Mouse (Mus musculus): ENCODE measurements around the gene Kif5a. TPM values are rescaled to one million over a fixed set of nuclear protein-coding genes. Genes with fewer than 3 reads are reported as not detected.

The Kif5a gene
- polyA plus RNA-seq, 1 experiment from 2014 or later = 6.7 TPM

Other genes with a start within 250 kb of the Kif5a start
- 80.4 and 80.6 TPM in 2 replicates for gene Tsfm, start 232.5 kb downstream of the Kif5a start, polyA plus RNA-seq (2015; fragmentation: Nextera tagmentation; extraction: Ambion mirVana)
- 49.4 and 49.5 TPM in 2 replicates for gene Mettl1, start 221.9 kb downstream of the Kif5a start, polyA plus RNA-seq (2015; fragmentation: Nextera tagmentation; extraction: Ambion mirVana)
- 1.3 and 1.5 TPM in 2 replicates for gene Eef1akmt3, start 221.8 kb downstream of the Kif5a start, polyA plus RNA-seq (2015; fragmentation: Nextera tagmentation; extraction: Ambion mirVana)
- 0.21 and 0.37 TPM in 2 replicates for gene Cyp27b1, start 215.1 kb downstream of the Kif5a start, polyA plus RNA-seq (2015; fragmentation: Nextera tagmentation; extraction: Ambion mirVana)
- gene March9, start 203.2 kb downstream of the Kif5a start, polyA plus RNA-seq (2015; fragmentation: Nextera tagmentation; extraction: Ambion mirVana) = 0.66 and 0.72 TPM in 2 replicates
- gene Cdk4, start 199.8 kb downstream of the Kif5a start, polyA plus RNA-seq (2015; fragmentation: Nextera tagmentation; extraction: Ambion mirVana) = 1,208 and 1,239 TPM in 2 replicates
- 158 and 177 TPM in 2 replicates for gene Tspan31, start 193.1 kb downstream of the Kif5a start, polyA plus RNA-seq (2015; fragmentation: Nextera tagmentation; extraction: Ambion mirVana)
- 0.09 and 0.62 TPM in 2 replicates for gene Agap2, start 188.1 kb downstream of the Kif5a start, polyA plus RNA-seq (2015; fragmentation: Nextera tagmentation; extraction: Ambion mirVana)
- gene Os9, start 142.2 kb downstream of the Kif5a start, polyA plus RNA-seq (2015; fragmentation: Nextera tagmentation; extraction: Ambion mirVana) = 114 and 128 TPM in 2 replicates
- gene B4galnt1, start 98.1 kb downstream of the Kif5a start, polyA plus RNA-seq (2015; fragmentation: Nextera tagmentation; extraction: Ambion mirVana) = 29.3 and 34.3 TPM in 2 replicates
- gene Slc26a10, start 82.7 kb downstream of the Kif5a start, polyA plus RNA-seq (2015; fragmentation: Nextera tagmentation; extraction: Ambion mirVana) = 1.2 and 1.4 TPM in 2 replicates
- gene Arhgef25, start 73.3 kb downstream of the Kif5a start, polyA plus RNA-seq (2015; fragmentation: Nextera tagmentation; extraction: Ambion mirVana) = 71.3 and 77.0 TPM in 2 replicates
- 68.6 and 79.4 TPM in 2 replicates for gene Dtx3, start 67.6 kb downstream of the Kif5a start, polyA plus RNA-seq (2015; fragmentation: Nextera tagmentation; extraction: Ambion mirVana)
- gene Pip4k2c, start 51.8 kb downstream of the Kif5a start, polyA plus RNA-seq (2015; fragmentation: Nextera tagmentation; extraction: Ambion mirVana) = 33.5 and 34.4 TPM in 2 replicates
- gene Dctn2, start 3.0 kb upstream of the Kif5a start, polyA plus RNA-seq (2015; fragmentation: Nextera tagmentation; extraction: Ambion mirVana) = 171 and 173 TPM in 2 replicates
- gene Mbd6, start 25.7 kb upstream of the Kif5a start, polyA plus RNA-seq (2015; fragmentation: Nextera tagmentation; extraction: Ambion mirVana) = 8.6 and 11.6 TPM in 2 replicates
- gene Mars, start 48.4 kb upstream of the Kif5a start, polyA plus RNA-seq (2015; fragmentation: Nextera tagmentation; extraction: Ambion mirVana) = 98.9 and 104 TPM in 2 replicates
- gene Arhgap9, start 58.6 kb upstream of the Kif5a start, polyA plus RNA-seq (2015; fragmentation: Nextera tagmentation; extraction: Ambion mirVana) = 4.2 and 6.6 TPM in 2 replicates
- 9.8 and 9.9 TPM in 2 replicates for gene Gli1, start 78.6 kb upstream of the Kif5a start, polyA plus RNA-seq (2015; fragmentation: Nextera tagmentation; extraction: Ambion mirVana)
- 0.06 TPM in 1 of 2 replicates, not detected in the other for gene Inhbe, start 91.1 kb upstream of the Kif5a start, polyA plus RNA-seq (2015; fragmentation: Nextera tagmentation; extraction: Ambion mirVana)
- 0.15 and 0.27 TPM in 2 replicates for gene Inhbc, start 107.1 kb upstream of the Kif5a start, polyA plus RNA-seq (2015; fragmentation: Nextera tagmentation; extraction: Ambion mirVana)
- gene R3hdm2, start 117.0 kb upstream of the Kif5a start, polyA plus RNA-seq (2015; fragmentation: Nextera tagmentation; extraction: Ambion mirVana) = 19.3 and 22.5 TPM in 2 replicates
- 0.70 and 5.5 TPM in 2 replicates for gene Stac3, start 238.3 kb upstream of the Kif5a start, polyA plus RNA-seq (2015; fragmentation: Nextera tagmentation; extraction: Ambion mirVana)